Mouse (Mus musculus) layer of hippocampus, adult 11-12 months (tissue): ENCODE measurements around the gene Ebp.

Experiments
- DNase-seq: peaks from one replicate; pipeline ENCODE4 v3.0.0; 2022; ENCODE audit warnings: low spot score

Gene Ebp

GRCm38 (mm10) chrX:8192126-8192639, 1.1 kb downstream of the Ebp start:
- DNase-seq = no peak

DNA sequence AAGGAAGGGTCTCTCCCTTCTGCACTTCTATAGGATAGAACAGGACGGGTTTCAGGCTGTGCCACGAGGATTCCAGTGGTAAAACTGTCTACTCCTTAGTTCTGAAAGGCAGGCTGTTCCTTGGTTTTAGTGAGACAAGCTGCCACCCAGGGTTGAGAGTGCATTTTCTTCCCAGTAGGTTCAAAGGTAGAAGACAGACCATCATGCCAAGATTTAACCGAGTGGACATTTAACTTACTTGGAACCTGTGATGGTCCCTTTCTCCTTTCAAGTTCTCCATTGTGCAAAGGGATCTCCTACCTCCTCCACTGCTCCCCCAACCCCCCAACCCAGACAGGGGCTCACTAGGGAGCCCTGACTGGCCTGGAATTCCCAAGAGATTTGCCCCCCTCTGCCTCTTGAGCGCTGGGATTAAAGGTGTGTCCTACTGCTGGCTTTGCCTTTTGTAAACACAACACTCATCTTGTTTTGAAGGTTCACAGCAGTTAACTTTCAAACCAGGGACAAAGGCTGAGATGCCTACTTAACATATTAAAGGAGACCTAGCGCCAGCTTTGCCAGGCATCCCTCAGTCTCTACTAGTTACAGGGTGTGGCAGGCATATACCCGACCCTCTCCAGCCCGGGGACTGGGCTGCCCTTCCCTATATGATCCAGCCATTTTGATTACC, 10.3 kb downstream of the Ebp start:
- no peak for DNase-seq

- DNase-seq = no peak
Measured at GRCm38 (mm10) chrX:8179646-8180045, 13.7 kb downstream of the Ebp start.

DNA sequence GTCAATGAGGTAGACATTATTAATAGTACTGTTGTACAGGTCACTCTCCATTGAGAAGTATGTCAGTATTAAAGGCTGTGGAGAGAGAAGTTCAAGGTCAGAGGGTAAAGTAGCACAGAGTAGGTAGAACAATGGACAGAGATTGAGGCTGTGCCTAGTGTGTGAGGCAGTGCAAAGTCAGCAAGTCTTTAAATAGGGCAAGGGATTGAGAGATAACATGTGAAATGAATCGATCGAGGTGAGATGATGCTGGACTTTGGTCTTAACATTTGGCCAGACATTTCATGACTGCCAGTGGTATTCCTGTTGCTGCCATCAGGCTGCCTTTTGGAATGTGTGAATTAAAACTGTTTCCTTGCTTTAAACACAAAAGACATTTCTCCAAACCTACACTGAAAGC, 14.4 kb downstream of the Ebp start:
- no peak for DNase-seq

GRCm38 (mm10) chrX:8175504-8176385, 17.6 kb downstream of the Ebp start, which contains the start of gene Tbc1d25:
Tbc1d25 (minus strand) TSS chrX:8176181.
- peak; percentile 83 for DNase-seq

DNA sequence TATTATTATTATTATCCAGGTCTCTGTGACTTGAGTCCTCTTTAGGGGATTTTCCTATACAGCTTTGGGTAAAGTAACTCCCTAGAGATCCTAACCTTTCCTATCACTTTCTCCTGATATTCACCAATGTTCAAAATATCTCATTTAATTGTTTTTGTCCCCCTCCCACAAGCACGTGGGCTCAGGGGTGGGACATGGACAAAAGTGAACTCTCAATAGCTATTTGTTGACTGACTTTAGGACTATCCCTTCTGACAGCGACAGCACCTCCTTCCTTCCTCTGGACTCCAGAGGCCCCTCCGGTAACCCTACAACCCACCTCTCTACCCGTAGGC, 18.2 kb downstream of the Ebp start:
- no peak for DNase-seq

- no peak for DNase-seq
Measured at GRCm38 (mm10) chrX:8167716-8168647, 25.3 kb downstream of the Ebp start.

GRCm38 (mm10) chrX:8164471-8164870, 28.8 kb downstream of the Ebp start:
- DNase-seq = no peak

DNA sequence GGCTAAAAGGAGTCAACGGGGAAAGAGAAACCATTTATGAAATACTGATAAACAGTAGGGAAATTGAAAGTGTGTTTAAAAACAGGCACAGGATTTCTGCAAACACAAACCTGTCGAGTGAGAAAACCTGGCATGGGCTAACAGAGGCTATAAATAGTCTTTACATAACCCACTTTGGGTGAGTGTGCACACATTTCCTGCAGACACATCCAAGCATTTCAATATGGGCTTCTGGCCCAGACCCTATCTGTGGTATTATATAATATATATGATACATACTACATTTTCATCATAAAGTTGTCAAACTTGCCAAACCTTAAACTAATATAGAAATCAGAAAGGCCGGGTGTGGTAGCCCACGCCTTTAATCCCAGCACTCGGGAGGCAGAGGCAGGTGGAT, 30.2 kb downstream of the Ebp start:
- DNase-seq = peak; percentile 10

GRCm38 (mm10) chrX:8145153-8145991, 47.9 kb downstream of the Ebp start, which contains the start of gene Rbm3:
Rbm3 (minus strand) TSS chrX:8145880.
- peak; percentile 88 for DNase-seq

DNA sequence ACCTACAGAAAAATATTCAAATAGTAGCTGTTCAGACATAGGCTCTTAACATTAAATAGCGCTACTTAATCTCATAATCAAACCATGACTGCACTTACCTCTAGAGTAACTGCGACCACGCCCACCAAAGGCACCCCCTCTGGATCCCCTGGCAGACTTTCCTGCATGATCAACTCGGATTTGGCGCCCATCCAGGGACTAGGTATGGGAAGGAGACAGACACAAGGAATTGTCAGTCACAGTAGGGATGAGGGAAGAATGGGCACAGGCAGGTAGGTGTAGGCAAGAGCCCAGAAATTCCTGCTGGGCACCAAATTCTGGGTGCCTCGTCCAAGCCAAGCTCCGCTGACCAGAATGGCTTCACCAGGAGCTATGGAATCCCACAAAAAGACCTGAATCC, 49.6 kb downstream of the Ebp start:
- no peak for DNase-seq

DNA sequence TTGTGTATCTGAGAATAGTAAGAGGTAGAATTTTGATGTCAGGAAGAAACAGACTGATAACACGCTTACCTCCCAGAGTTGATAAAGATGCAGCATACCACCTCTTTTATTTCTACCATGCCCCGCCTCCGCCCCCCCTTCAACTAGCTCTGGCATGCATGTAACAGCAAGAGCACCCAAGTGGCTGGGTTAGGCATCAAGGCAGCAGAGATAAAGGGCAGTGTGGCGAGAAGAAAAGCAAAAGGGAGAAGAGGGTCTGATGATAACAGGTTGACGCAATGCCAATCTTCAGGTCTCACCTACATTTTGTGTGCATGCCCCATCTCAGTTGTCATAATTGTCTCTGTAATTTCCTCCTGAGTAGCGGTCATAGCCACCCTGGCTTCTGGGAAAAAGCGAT, 50.4 kb downstream of the Ebp start:
- no peak for DNase-seq

GRCm38 (mm10) chrX:8141058-8141457, 52.3 kb downstream of the Ebp start:
- no peak for DNase-seq

- DNase-seq = no peak
Measured at GRCm38 (mm10) chrX:8140446-8140845, 52.9 kb downstream of the Ebp start.

DNA sequence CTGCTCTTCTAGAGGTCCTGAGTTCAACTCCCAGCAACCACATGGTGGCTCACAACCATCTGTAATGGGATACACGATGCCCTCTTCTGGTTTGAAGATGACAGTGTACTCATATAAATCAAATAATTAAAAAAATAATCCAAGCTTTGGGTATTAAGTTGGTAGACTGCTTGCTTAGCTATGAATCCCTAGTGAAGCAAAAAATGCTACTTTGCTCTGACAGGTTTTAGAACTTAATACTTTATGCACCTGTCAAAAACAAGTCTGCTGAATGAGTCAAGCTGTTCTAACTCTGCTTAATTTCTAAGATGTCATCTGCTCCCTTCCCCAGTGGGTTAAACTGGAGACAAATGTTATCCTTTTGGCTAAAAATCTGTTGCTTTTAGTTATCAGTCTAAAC, 53.8 kb downstream of the Ebp start:
- DNase-seq = no peak

DNA sequence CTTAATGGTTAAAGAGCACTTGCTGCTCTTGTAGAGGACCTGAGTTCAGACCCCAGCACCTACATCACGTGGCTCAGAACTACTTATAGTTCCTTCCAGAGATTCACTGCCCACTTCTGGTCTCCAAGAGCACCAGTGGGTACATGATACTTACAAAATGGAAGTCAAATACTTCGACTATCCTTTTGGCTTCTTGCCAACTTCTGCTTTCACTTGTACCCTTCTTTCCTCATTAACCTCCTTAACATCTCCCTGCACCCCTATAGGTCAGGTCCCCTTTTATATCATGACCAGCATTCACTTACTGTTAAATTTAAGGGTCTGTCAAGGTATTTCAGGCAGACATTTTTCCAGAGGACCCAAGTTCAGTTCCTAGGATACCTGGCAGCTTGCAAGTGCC, 57.4 kb downstream of the Ebp start:
- DNase-seq = no peak
